In genomic region chr19:35861421-35861820, GRCm38 (mm10) we compare ENCODE assay signal across 18 mouse cellular contexts.
DNase-seq lines count a peak whose midpoint lies in the region; ATAC-seq and TF ChIP-seq lines count a peak whose summit lies in the region.
"Had no signal": no experiment of that assay in that cellular context is flagged by ENCODE, and none has a peak within 500 bp of the region (broad histone marks: within the 10 kb centered on the region; RNA-seq: fewer than 3 reads in every experiment).

No protein-coding gene starts in this region.

- no peaks in the 10 kb centered on the region for H3K36me3 ChIP-seq in lung, embryonic 14.5 days (ENCODE audit: insufficient read depth)
- H3K36me3 ChIP-seq: forebrain, embryonic 10.5 days; hindbrain, embryonic 10.5 days; limb, embryonic 12.5 days; liver, embryonic 13.5 days; midbrain, embryonic 12.5 days; neural tube, embryonic 15.5 days had no signal

- peak; percentile 19 for DNase-seq in gastrocnemius, adult 2 months
- no peak for DNase-seq in gastrocnemius, postnatal 4 days (ENCODE audit: low spot score in 2 of 2)
- DNase-seq in lung, embryonic 14.5 days, result peak; percentile 39
- DNase-seq in lung, postnatal 25 days (ENCODE audit: low spot score), result no peak
- peak; percentile 29 for DNase-seq in brain, embryonic 14.5 days (ENCODE audit: low read depth)
- DNase-seq in kidney, postnatal 14 days, result peak; percentile 24
- DNase-seq in layer of hippocampus, postnatal 10 days (ENCODE audit: low spot score in 2 of 2), result no peak
- DNase-seq: adrenal gland, postnatal 10 days; gastrocnemius, postnatal 14 days; layer of hippocampus, adult 9-11 months; liver, embryonic 13.5 days; thymus, postnatal 4 days had no signal

- H3K27ac ChIP-seq in gastrocnemius, adult 2 months, result no peak overlapping the region
- H3K27ac ChIP-seq in lung, embryonic 14.5 days (ENCODE audit: low read depth), result no peak overlapping the region
- H3K27ac ChIP-seq: forebrain, embryonic 10.5 days; hindbrain, embryonic 10.5 days; limb, embryonic 12.5 days; liver, embryonic 13.5 days; midbrain, embryonic 12.5 days; neural tube, embryonic 15.5 days had no signal

- no peaks in the 10 kb centered on the region for H3K4me1 ChIP-seq in lung, embryonic 14.5 days (ENCODE audit: insufficient read depth)
- H3K4me1 ChIP-seq: forebrain, embryonic 10.5 days; hindbrain, embryonic 10.5 days; limb, embryonic 12.5 days; liver, embryonic 13.5 days; midbrain, embryonic 12.5 days; neural tube, embryonic 15.5 days had no signal

- intact Hi-C loops in gastrocnemius, adult 2 months (cut with DNase I), result no loop called here

- H3K4me2 ChIP-seq in lung, embryonic 14.5 days, result no peak overlapping the region
- H3K4me2 ChIP-seq: limb, embryonic 12.5 days; liver, embryonic 13.5 days; midbrain, embryonic 12.5 days; neural tube, embryonic 15.5 days had no signal

- no peak for ATAC-seq in lung, embryonic 14.5 days (ENCODE audit: insufficient read depth)
- ATAC-seq: Patski had no signal

- no peak overlapping the region for H3K9ac ChIP-seq in lung, embryonic 14.5 days
- H3K9ac ChIP-seq: limb, embryonic 12.5 days; liver, embryonic 13.5 days; midbrain, embryonic 12.5 days; neural tube, embryonic 15.5 days had no signal

- H3K27me3 ChIP-seq in lung, embryonic 14.5 days (ENCODE audit: insufficient read depth, low read length), result no peaks in the 10 kb centered on the region
- H3K27me3 ChIP-seq: limb, embryonic 12.5 days; liver, embryonic 13.5 days; midbrain, embryonic 12.5 days; neural tube, embryonic 15.5 days had no signal

- no peak for TF ChIP-seq POLR2A in brain, embryonic 14.5 days (IDR thresholded peaks at IDR 0.05; ENCODE audit: borderline replicate concordance, extremely low read depth, insufficient read depth, insufficient read length, poor library complexity, severe bottlenecking)

- no peaks in the 10 kb centered on the region for H3K9me3 ChIP-seq in lung, embryonic 14.5 days (ENCODE audit: low read depth, low read length)
- H3K9me3 ChIP-seq: forebrain, embryonic 10.5 days; hindbrain, embryonic 10.5 days; limb, embryonic 12.5 days; liver, embryonic 13.5 days; midbrain, embryonic 12.5 days; neural tube, embryonic 15.5 days had no signal

- WGBS in lung, embryonic 14.5 days, result 44% methylated on average over 4 of the region's 4 CpGs

- TF ChIP-seq CTCF in gastrocnemius, adult 2 months (IDR thresholded peaks at IDR 0.05), result no peak
- TF ChIP-seq CTCF in lung, embryonic 14.5 days (IDR thresholded peaks at IDR 0.05; ENCODE audit: low read depth), result no peak
- no peak for TF ChIP-seq CTCF in brain, embryonic 14.5 days (IDR thresholded peaks at IDR 0.05; ENCODE audit: borderline replicate concordance, extremely low read depth, insufficient read depth, insufficient read length)

- no peak overlapping the region for H3K4me3 ChIP-seq in gastrocnemius, adult 2 months
- no peak overlapping the region for H3K4me3 ChIP-seq in lung, embryonic 14.5 days (ENCODE audit: low read depth, low read length)
- H3K4me3 ChIP-seq: forebrain, embryonic 10.5 days; hindbrain, embryonic 10.5 days; limb, embryonic 12.5 days; liver, embryonic 13.5 days; midbrain, embryonic 12.5 days; neural tube, embryonic 15.5 days had no signal

Comparison
In these comparisons a context has a peak if more than half of its experiments do, and no peak if none do; other contexts are left out.
1. DNase-seq: peak in gastrocnemius, adult 2 months (single experiment), lung, embryonic 14.5 days (single experiment), brain, embryonic 14.5 days (single experiment) and kidney, postnatal 14 days (single experiment); none in gastrocnemius, postnatal 4 days (0 of 2), lung, postnatal 25 days (single experiment) and layer of hippocampus, postnatal 10 days (0 of 2).